21 mouse cellular contexts compared by ENCODE assay signal in the genomic region with DNA sequence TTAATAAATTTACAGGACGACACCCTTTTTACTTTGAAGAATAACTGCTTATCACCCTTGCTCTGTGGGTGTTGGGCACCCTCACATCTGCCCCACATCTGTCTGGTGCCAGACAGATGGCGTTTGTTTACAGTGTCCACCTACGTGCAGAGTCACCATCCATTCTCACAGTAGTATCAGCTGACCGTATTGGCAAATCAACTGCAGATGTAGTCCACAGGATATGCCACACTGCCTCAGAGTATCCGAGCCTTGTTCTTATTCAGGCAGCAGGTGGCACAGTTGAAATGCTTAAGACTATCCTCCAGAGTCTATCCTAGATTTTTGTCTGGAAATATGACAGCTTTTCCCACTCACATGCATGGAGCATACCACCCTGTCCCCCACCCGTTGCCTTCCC. TPM values are rescaled to one million over a fixed set of nuclear protein-coding genes. Genes with fewer than 3 reads are reported as not detected.
DNase-seq lines count a peak whose midpoint lies in the region; ATAC-seq and TF ChIP-seq lines count a peak whose summit lies in the region.
"Had no signal": no experiment of that assay in that cellular context is flagged by ENCODE, and none has a peak within 500 bp of the region (broad histone marks: within the 10 kb centered on the region; RNA-seq: fewer than 3 reads in every experiment).

No protein-coding gene starts in this region.

- no peaks in the 10 kb centered on the region for H3K9me3 ChIP-seq in forebrain, embryonic 11.5 days (ENCODE audit: control insufficient read depth, low read length)
- no peaks in the 10 kb centered on the region for H3K9me3 ChIP-seq in forebrain, embryonic 12.5 days
- no peaks in the 10 kb centered on the region for H3K9me3 ChIP-seq in lung, postnatal 0 days (ENCODE audit: low read length)
- no peaks in the 10 kb centered on the region for H3K9me3 ChIP-seq in intestine, postnatal 0 days (ENCODE audit: control insufficient read depth)
- H3K9me3 ChIP-seq: hindbrain, embryonic 13.5 days; limb, embryonic 13.5 days; stomach, embryonic 15.5 days had no signal

- no peak overlapping the region for H3K4me2 ChIP-seq in forebrain, embryonic 11.5 days (ENCODE audit: low read depth, low read length, severe bottlenecking)
- H3K4me2 ChIP-seq in forebrain, embryonic 12.5 days, result no peak overlapping the region
- no peak overlapping the region for H3K4me2 ChIP-seq in lung, postnatal 0 days (replicated peaks; ENCODE audit: low read depth, low read length)
- H3K4me2 ChIP-seq in intestine, postnatal 0 days (replicated peaks; ENCODE audit: low read depth), result no peak overlapping the region
- H3K4me2 ChIP-seq: hindbrain, embryonic 13.5 days; limb, embryonic 13.5 days; stomach, embryonic 15.5 days had no signal

- WGBS in forebrain, embryonic 11.5 days, result 76% methylated on average over 6 of the region's 6 CpGs
- 84% methylated on average over 6 of the region's 6 CpGs for WGBS in forebrain, embryonic 12.5 days
- 66% methylated on average over 6 of the region's 6 CpGs for WGBS in lung, postnatal 0 days
- WGBS in intestine, postnatal 0 days, result 66% methylated on average over 6 of the region's 6 CpGs

- peaks cover 4% of the 10 kb centered on the region; the same call in 1 of the 2 replicates for H3K36me3 ChIP-seq in forebrain, embryonic 11.5 days (ENCODE audit: control insufficient read depth, insufficient read depth, low read length)
- peaks cover 51% of the 10 kb centered on the region for H3K36me3 ChIP-seq in forebrain, embryonic 12.5 days (replicated peaks)
- H3K36me3 ChIP-seq in lung, postnatal 0 days (ENCODE audit: insufficient read depth, low read length), result 0 out of 2 replicates have a peak, but pooled peaks cover 3% of the 10 kb centered on the region
- peaks cover 22% of the 10 kb centered on the region for H3K36me3 ChIP-seq in intestine, postnatal 0 days (ENCODE audit: control insufficient read depth, insufficient read depth)

- peak; percentile 19 for DNase-seq in forebrain, embryonic 11.5 days (ENCODE audit: low spot score)
- no peak for DNase-seq in lung, postnatal 0 days (ENCODE audit: low spot score)
- DNase-seq in lung, postnatal 36 days, result no peak
- no peak for DNase-seq in kidney, adult 18-20 months
- no peak for DNase-seq in spleen, postnatal 14 days (ENCODE audit: low spot score in 2 of 2)
- DNase-seq: adrenal gland, postnatal 36 days; B cell, adult 2 months; cerebellum, adult 9-10 months; heart, postnatal 10 days; kidney, adult 8-10 months; kidney, postnatal 36 days; spleen, adult 18-20 months had no signal

- H3K4me3 ChIP-seq in forebrain, embryonic 11.5 days (ENCODE audit: low read depth, low read length), result no peak overlapping the region
- H3K4me3 ChIP-seq in forebrain, embryonic 12.5 days (replicated peaks), result no peak overlapping the region
- no peak overlapping the region for H3K4me3 ChIP-seq in lung, postnatal 0 days (ENCODE audit: low read depth, low read length)
- no peak overlapping the region for H3K4me3 ChIP-seq in intestine, postnatal 0 days (ENCODE audit: low read depth, low read length)
- H3K4me3 ChIP-seq: erythroblast, embryonic 14.5 days; hindbrain, embryonic 13.5 days; limb, embryonic 13.5 days; stomach, embryonic 15.5 days had no signal

- TF ChIP-seq EP300 in lung, postnatal 0 days (IDR thresholded peaks at IDR 0.05), result no peak

- H3K9ac ChIP-seq in forebrain, embryonic 11.5 days (ENCODE audit: low read length), result no peak overlapping the region
- H3K9ac ChIP-seq in forebrain, embryonic 12.5 days, result no peak overlapping the region
- H3K9ac ChIP-seq in lung, postnatal 0 days (replicated peaks; ENCODE audit: low read depth), result no peak overlapping the region
- no peak overlapping the region for H3K9ac ChIP-seq in intestine, postnatal 0 days (ENCODE audit: low read depth, low read length)
- H3K9ac ChIP-seq: hindbrain, embryonic 13.5 days; limb, embryonic 13.5 days; stomach, embryonic 15.5 days had no signal

- no peak for ATAC-seq in forebrain, embryonic 11.5 days (replicated peaks; ENCODE audit: low FRiP score)
- no peak for ATAC-seq in forebrain, embryonic 12.5 days (ENCODE audit: low FRiP score)
- ATAC-seq in lung, postnatal 0 days, result no peak
- ATAC-seq in intestine, postnatal 0 days, result peak; percentile 38; the same call in 1 of the 2 replicates
- ATAC-seq in megakaryocyte progenitor cell, adult 5-6 weeks (replicated peaks; ENCODE audit: poor library complexity), result peak; percentile 48
- ATAC-seq: forebrain, embryonic 16.5 days; Patski had no signal

- 0 out of 2 replicates have a peak, but pooled peaks have one; percentile 5 for TF ChIP-seq CTCF in lung, postnatal 0 days (IDR thresholded peaks at IDR 0.05)
- TF ChIP-seq CTCF in intestine, postnatal 0 days (IDR thresholded peaks at IDR 0.05; ENCODE audit: low read depth), result peak; percentile 19

- H3K27me3 ChIP-seq in forebrain, embryonic 11.5 days (ENCODE audit: control insufficient read depth, insufficient read depth, low read length), result no peaks in the 10 kb centered on the region
- H3K27me3 ChIP-seq in forebrain, embryonic 12.5 days, result no peaks in the 10 kb centered on the region
- no peaks in the 10 kb centered on the region for H3K27me3 ChIP-seq in lung, postnatal 0 days (replicated peaks; ENCODE audit: insufficient read depth, low read length)
- no peaks in the 10 kb centered on the region for H3K27me3 ChIP-seq in intestine, postnatal 0 days (replicated peaks; ENCODE audit: control insufficient read depth, insufficient read depth, low read length)
- H3K27me3 ChIP-seq: hindbrain, embryonic 13.5 days; limb, embryonic 13.5 days; Patski; stomach, embryonic 15.5 days had no signal

- no peaks in the 10 kb centered on the region for H3K4me1 ChIP-seq in forebrain, embryonic 11.5 days (replicated peaks; ENCODE audit: control insufficient read depth, insufficient read depth, low read length)
- H3K4me1 ChIP-seq in forebrain, embryonic 12.5 days, result no peaks in the 10 kb centered on the region; the same call in 1 of the 2 replicates
- H3K4me1 ChIP-seq in lung, postnatal 0 days (ENCODE audit: insufficient read depth, low read depth, low read length), result no peaks in the 10 kb centered on the region
- H3K4me1 ChIP-seq in intestine, postnatal 0 days (replicated peaks; ENCODE audit: control insufficient read depth, insufficient read depth, low read length), result no peaks in the 10 kb centered on the region
- H3K4me1 ChIP-seq: stomach, embryonic 15.5 days had no signal

- no peak overlapping the region for H3K27ac ChIP-seq in forebrain, embryonic 11.5 days (ENCODE audit: low read depth, low read length)
- H3K27ac ChIP-seq in forebrain, embryonic 12.5 days, result no peak overlapping the region
- H3K27ac ChIP-seq in lung, postnatal 0 days (ENCODE audit: low read length), result no peak overlapping the region
- H3K27ac ChIP-seq in intestine, postnatal 0 days (ENCODE audit: low read depth, low read length), result no peak overlapping the region
- H3K27ac ChIP-seq: hindbrain, embryonic 13.5 days; limb, embryonic 13.5 days; stomach, embryonic 15.5 days had no signal

RNA-seq across cellular contexts. Expression of a gene that starts 21.2 kb away (rescaled TPM):
- 13.0 and 14.7 TPM in 2 replicates for polyA plus RNA-seq in forebrain, embryonic 11.5 days (2014; fragmentation: Nextera tagmentation; extraction: Ambion mirVana)
- polyA plus RNA-seq in forebrain, embryonic 12.5 days (2016; fragmentation: Nextera tagmentation; extraction: Ambion mirVana), result 12.3 and 16.2 TPM in 2 replicates
- 14.9 and 15.0 TPM in 2 replicates for polyA plus RNA-seq in lung, postnatal 0 days (2015; fragmentation: Nextera tagmentation; extraction: Ambion mirVana)
- polyA plus RNA-seq in intestine, postnatal 0 days (2015; fragmentation: Nextera tagmentation; extraction: Ambion mirVana), result 10.5 and 11.7 TPM in 2 replicates
- total RNA-seq in megakaryocyte progenitor cell, adult 5-6 weeks (2015), result 12.4 and 16.8 TPM in 2 replicates
- total RNA-seq in megakaryocyte progenitor cell, adult 5-6 weeks (2017), result 10.6 and 13.0 TPM in 2 replicates

RNA-seq across cellular contexts. Expression of a gene that starts 21.4 kb away (rescaled TPM):
- 72.9 and 73.9 TPM in 2 replicates for polyA plus RNA-seq in forebrain, embryonic 11.5 days (2014; fragmentation: Nextera tagmentation; extraction: Ambion mirVana)
- 63.6 and 68.4 TPM in 2 replicates for polyA plus RNA-seq in forebrain, embryonic 12.5 days (2016; fragmentation: Nextera tagmentation; extraction: Ambion mirVana)
- 28.0 and 29.5 TPM in 2 replicates for polyA plus RNA-seq in lung, postnatal 0 days (2015; fragmentation: Nextera tagmentation; extraction: Ambion mirVana)
- polyA plus RNA-seq in intestine, postnatal 0 days (2015; fragmentation: Nextera tagmentation; extraction: Ambion mirVana), result 24.9 and 27.2 TPM in 2 replicates
- total RNA-seq in megakaryocyte progenitor cell, adult 5-6 weeks (2015), result 32.5 and 37.0 TPM in 2 replicates
- total RNA-seq in megakaryocyte progenitor cell, adult 5-6 weeks (2017), result 33.2 and 33.8 TPM in 2 replicates

RNA-seq across cellular contexts. Expression of a gene that starts 42.0 kb away (rescaled TPM):
- 85.4 and 96.4 TPM in 2 replicates for polyA plus RNA-seq in forebrain, embryonic 11.5 days (2014; fragmentation: Nextera tagmentation; extraction: Ambion mirVana)
- 63.0 and 66.9 TPM in 2 replicates for polyA plus RNA-seq in forebrain, embryonic 12.5 days (2016; fragmentation: Nextera tagmentation; extraction: Ambion mirVana)
- polyA plus RNA-seq in lung, postnatal 0 days (2015; fragmentation: Nextera tagmentation; extraction: Ambion mirVana), result 117 and 141 TPM in 2 replicates
- 71.8 and 73.0 TPM in 2 replicates for polyA plus RNA-seq in intestine, postnatal 0 days (2015; fragmentation: Nextera tagmentation; extraction: Ambion mirVana)
- total RNA-seq in megakaryocyte progenitor cell, adult 5-6 weeks (2015), result 21.0 and 26.4 TPM in 2 replicates
- 17.5 and 18.7 TPM in 2 replicates for total RNA-seq in megakaryocyte progenitor cell, adult 5-6 weeks (2017)

Comparison
In these comparisons a context has a peak if more than half of its experiments do, and no peak if none do; other contexts are left out.
1. ATAC-seq: peak in intestine, postnatal 0 days (single experiment) and megakaryocyte progenitor cell, adult 5-6 weeks (single experiment); none in forebrain, embryonic 11.5 days (single experiment), forebrain, embryonic 12.5 days (single experiment) and lung, postnatal 0 days (single experiment).